Mouse (Mus musculus) kidney, postnatal 10 days (tissue): ENCODE results near the gene Ddx43.

Experiments
- DNase-seq: peaks from one replicate; pipeline ENCODE4 v3.0.0; 2021; ENCODE audit warnings: mixed read lengths

Ddx43 gene

DNA sequence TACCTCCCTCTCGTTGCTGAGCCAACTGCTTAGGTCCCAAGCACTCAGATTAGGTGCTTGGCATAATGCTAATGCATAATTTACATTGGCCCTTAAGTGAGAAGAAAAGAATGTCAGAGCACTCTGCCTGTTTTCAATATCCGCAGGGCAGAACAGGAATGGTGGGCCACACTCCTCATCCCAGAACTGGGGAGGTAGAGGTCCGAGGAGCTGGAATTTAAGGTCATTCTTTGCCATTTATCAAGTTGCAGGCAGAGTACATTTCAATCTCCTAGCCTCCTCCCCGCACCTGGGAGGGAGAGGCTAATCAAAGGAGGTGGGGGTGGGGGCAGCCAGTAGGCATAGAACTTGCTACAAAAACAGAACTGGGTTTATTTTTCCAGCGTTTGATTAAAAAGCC is 21.2 kb upstream of the Ddx43 start:
- no peak for DNase-seq

- no peak for DNase-seq
These were observed 20.6 kb upstream of the Ddx43 start for GRCm38 (mm10) chr9:78374885-78375389.

GRCm38 (mm10) chr9:78375486-78375885 is 20.1 kb upstream of the Ddx43 start:
- no peak for DNase-seq

DNA sequence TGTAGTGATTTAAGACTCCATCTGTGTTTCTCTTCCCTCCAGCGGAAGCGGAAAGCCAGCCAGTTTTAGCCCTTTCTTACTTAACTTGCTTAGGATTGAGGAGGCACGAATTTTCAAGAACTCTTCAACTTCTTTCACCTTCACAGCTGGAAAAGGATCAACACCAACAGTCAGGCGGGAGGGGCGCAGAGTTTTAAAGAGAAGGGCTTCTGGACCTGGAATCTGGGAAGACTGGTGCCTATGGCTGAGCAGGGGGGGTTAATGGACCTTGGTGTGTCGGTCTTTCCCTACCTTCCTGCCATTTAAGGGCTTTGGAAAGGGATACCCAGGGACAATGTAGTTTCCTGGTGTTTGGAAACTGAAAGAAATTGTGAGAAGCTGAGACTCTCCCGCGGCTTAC is 18.0 kb upstream of the Ddx43 start:
- DNase-seq, result no peak

- DNase-seq, result peak; percentile 28
These were observed 17.3 kb upstream of the Ddx43 start, which contains the start of gene Ooep for GRCm38 (mm10) chr9:78378113-78378785. Ooep (minus strand) TSS chr9:78378725.

DNA sequence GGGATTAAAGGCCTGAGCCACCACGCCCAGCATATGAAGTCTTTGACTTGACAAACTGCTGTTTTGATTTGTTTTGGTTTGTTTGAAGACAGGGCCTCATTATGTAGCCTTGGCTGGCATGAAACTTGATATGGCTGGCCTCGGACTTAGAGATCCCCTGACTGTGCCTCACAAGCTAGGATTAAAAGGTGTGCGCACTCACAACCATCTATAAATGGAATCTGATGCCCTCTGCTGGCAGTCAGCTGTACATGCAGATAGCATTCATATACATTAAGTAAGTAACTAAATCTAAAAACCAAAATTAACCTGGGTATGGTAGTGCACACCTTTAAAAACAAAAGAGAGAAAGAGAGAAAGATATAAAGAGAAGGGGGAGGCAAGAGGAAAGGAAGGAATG is 9.7 kb upstream of the Ddx43 start:
- DNase-seq, result peak; percentile 23

DNA sequence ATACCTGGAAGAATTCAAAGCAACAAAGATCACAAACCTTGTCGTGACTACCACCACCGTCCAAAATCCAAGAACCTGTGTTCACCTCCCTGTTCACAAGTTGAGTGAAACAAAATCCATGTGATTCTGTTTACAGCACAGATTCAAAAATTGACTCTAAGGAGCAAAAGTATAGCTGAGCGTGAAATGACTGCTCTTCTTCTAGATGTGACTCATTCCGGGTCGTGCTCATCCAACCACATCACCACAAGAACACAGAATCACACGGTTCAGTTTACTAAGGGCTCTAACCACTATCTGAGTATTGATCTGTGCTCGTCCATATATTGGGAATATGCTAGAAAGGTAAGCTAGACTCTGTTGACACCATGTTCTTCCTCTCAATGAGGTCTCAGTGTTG is 8.6 kb upstream of the Ddx43 start:
- DNase-seq, result no peak

DNA sequence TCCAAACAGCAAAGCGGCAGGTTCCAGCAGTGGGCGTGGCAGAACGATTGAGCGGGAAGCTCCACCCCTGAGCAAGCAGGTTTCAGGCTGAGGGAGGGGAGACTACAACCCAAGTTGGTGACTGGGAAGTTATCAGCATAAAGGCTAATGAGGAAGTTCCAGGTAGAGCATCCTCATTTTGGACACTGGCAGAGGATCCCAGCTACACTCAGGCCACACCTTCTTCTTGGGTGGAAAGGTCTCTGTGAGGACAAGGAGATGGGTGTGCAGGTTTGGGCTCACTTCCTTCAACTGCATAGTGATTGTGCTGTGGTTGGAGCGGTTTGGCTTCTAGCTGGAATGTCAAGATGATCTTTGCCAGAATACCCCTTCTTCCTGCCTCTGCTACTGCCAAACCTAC is 5.6 kb upstream of the Ddx43 start:
- no peak for DNase-seq

- DNase-seq, result no peak
These were observed 1.8 kb upstream of the Ddx43 start for GRCm38 (mm10) chr9:78393741-78394140.

DNA sequence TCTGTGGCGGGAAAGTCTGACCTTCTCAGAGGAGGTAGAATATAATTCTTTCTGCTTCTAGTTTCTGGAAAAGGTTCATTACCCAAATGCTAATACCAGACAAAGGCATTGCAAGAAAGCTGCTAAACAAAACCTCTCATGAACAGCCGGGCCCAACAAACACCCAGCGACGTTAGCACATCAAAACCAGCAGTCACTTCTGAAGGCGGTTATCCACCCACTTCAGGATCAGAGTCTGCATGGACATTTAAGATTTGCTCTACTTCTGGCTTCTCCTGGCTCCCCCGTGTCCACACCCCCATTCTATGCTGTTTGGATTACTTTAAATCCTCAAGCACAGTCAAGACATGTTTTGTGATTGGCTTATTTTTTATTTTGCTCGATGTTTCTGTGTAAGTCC is 975 bp upstream of the Ddx43 start:
- DNase-seq, result no peak

DNA sequence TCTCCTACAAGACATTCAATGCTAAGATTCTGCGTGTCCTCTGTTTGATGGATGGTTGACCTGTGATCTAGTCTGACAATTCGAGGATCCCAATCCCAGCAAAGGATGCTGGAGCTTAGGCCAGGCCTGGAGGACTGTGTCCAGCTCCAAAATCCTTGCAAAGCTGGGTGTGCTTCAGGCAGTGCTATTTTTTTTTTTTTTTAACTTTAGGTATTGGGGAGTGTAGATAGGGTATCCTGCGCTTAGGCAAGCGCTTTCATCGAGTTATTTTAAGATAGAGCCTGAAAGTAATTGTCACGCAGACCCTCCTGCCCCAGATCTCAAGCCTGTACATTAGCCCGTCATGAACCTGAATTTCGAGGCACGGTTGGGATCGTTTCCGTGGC is 340 bp upstream of the Ddx43 start:
- no peak for DNase-seq

DNA sequence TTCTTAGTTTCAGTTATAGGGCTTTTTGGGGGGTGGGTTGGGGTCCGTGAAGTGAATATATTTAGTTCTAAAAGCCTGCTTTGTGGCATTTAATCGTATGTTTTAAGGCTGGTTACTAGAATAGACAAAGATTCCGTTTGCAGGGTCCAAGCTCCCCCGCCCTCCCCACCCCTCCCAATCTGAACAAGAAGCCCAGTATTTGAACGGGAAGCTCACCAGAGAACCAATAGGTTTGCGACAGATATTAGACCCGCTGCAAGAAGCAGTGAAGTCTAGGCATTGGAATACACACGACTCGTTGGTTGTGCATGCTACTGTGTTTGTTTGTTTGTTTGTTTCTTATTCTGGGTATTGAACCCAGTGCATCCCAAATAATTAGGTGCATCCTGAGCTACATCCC is 940 bp downstream of the Ddx43 start:
- DNase-seq, result no peak

- no peak for DNase-seq
These were observed 5.0 kb downstream of the Ddx43 start for GRCm38 (mm10) chr9:78400570-78400969.

- no peak for DNase-seq
These were observed 6.0 kb downstream of the Ddx43 start for GRCm38 (mm10) chr9:78401596-78401995.

GRCm38 (mm10) chr9:78427362-78427781 is 31.8 kb downstream of the Ddx43 start:
- DNase-seq, result no peak

DNA sequence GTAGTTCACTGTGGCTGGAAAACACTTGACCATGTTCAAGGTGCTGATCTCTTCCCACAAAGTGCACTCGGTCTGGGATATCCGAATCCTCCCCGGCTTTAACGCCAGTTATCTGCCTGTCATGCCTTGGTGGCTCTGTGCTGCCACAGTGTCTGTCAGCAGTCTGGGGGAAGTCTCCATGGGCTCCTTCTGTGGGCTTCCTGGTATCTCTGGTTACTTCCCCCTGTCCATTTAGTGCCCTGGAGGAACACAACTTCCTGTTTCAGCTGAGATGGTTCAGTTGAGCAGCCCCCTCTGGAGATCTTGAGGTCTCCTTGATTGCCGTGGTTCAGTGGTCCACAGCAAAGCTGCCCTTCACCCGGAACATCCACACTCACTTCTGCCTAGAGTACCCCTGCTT is 32.6 kb downstream of the Ddx43 start:
- no peak for DNase-seq

GRCm38 (mm10) chr9:78428870-78429432 is 33.4 kb downstream of the Ddx43 start:
- DNase-seq, result no peak

- no peak for DNase-seq
These were observed 34.0 kb downstream of the Ddx43 start for GRCm38 (mm10) chr9:78429551-78429950.

GRCm38 (mm10) chr9:78430486-78430885 is 34.9 kb downstream of the Ddx43 start:
- no peak for DNase-seq

- DNase-seq, result no peak
These were observed 36.9 kb downstream of the Ddx43 start for GRCm38 (mm10) chr9:78432471-78432870.

DNA sequence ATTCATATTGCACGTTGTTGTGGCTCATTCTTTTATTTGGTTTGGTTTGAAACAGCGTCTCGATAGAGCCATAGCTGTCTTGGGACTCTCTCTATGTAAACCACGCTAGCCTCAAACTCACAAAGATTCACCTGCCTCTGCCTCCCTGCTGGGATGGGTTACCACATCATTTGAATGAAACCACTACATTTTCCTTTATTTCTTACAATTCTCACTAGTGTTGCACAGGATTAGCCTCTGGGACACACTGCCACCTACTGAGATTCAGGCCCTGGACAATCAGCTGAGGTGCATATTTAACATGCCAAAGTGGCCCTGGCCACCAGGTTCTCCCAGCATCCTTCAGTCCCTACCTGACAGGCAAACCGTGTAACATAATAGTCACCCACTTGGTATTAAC is 43.8 kb downstream of the Ddx43 start:
- DNase-seq, result no peak

DNA sequence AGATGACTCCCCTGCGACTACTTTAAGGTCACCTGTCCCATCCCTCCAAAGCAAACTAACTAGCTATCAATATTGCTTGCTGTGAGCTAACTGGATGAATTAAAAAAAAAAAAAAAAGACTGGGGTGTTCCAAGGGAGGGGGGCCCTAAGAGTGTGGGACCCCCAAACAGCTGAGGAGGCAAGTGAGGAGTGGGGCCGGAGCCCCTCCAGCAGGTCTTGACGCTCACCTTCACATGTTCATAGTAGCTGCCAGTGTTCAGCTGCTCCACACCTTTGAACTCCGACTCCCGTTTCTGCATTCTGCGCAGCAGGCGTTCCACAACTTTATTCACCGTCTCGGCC is 46.6 kb downstream of the Ddx43 start:
- no peak for DNase-seq

GRCm38 (mm10) chr9:78442579-78443392 is 47.2 kb downstream of the Ddx43 start, which contains the start of gene Cgas:
Cgas (minus strand) TSS chr9:78443237.
- DNase-seq, result peak; percentile 78

DNA sequence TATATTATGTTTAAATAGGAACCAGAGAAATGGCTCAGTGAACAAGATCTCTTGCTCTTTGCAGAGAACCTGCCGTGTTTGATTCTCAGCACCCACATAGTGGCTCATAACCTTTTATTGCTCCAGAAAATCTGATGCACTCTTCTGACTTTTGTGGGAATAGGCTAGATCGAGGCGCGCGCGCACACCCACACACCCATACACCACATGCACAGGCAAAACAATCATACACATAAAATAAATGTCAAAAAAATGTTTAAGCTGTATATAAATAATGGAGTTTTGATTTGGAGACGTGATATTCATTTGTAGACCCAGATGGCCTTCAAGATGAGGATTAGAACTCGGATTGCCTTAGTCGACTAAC is 52.0 kb downstream of the Ddx43 start:
- DNase-seq, result no peak
